Mouse (Mus musculus) brain, embryonic 14.5 days (tissue): ENCODE measurements around the gene Edc4.

Source experiments
- CTCF ChIP-seq: fragments of 200-500 bp; IDR thresholded peaks from 2 replicates; pipeline ENCODE4 v1.5.1; 2012; ENCODE audit warnings: inconsistent platforms, mild to moderate bottlenecking, moderate library complexity, borderline replicate concordance; ENCODE audit not compliant: insufficient read depth, insufficient read length; ENCODE audit errors: extremely low read depth
- POLR2A ChIP-seq: fragments of 200-500 bp; IDR thresholded peaks from 2 replicates; pipeline ENCODE4 v1.6.1; 2012; ENCODE audit warnings: mild to moderate bottlenecking, inconsistent platforms, borderline replicate concordance; ENCODE audit not compliant: poor library complexity, insufficient read depth, insufficient read length, severe bottlenecking; ENCODE audit errors: extremely low read depth

DNA sequence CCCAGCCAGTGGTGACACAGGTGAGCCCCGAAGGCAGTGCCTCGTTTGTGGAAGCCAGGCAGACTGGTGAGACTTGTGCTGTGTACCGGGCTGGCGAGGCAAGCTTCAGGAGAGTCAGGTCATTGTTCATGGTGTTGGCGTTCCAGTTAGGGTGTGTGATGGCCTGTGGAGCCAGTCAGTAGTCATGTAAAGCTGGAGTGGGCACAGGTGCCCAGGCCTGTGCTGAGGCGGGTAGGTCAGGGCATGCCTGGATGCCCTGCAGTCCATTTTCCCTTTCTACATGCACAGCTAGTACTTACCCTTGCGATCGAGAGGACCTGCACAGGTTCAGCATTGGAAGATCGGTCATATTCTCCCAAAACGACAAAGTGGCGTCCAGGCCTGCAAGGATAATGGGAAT is 51.8 kb downstream of the Edc4 start:
- no peak for TF ChIP-seq POLR2A
- no peak for TF ChIP-seq CTCF
